Mouse (Mus musculus): ENCODE measurements around the gene Gm45785. TPM values are rescaled to one million over a fixed set of nuclear protein-coding genes. Genes with fewer than 3 reads are reported as not detected.

The Gm45785 gene
- total RNA-seq, 2 experiments from 2014 or later, result 1.4 TPM

- DNase-seq, result no peak
- intact Hi-C loops (cut with DNase I), result no loop called here
Measured at GRCm38 (mm10) chr7:140836243-140837115, 19.7 kb downstream of the Gm45785 start.

GRCm38 (mm10) chr7:140835758-140836087, 20.4 kb downstream of the Gm45785 start:
- no peak for DNase-seq
- intact Hi-C loops (cut with DNase I), result no loop called here

GRCm38 (mm10) chr7:140834968-140835757, 21.0 kb downstream of the Gm45785 start, which contains the start of gene Urah:
Urah (plus strand) TSS chr7:140835018.
- intact Hi-C loops (cut with DNase I), result no loop called here
- DNase-seq, result no peak

- intact Hi-C loops (cut with DNase I), result no loop called here
- no peak for DNase-seq
Measured at GRCm38 (mm10) chr7:140833341-140833740, 22.8 kb downstream of the Gm45785 start.

- no peak for DNase-seq
- intact Hi-C loops (cut with DNase I), result no loop called here
Measured at GRCm38 (mm10) chr7:140831447-140831846, 24.7 kb downstream of the Gm45785 start.

- intact Hi-C loops (cut with DNase I), result loop anchor here (10.0 kb wide), 1 partner anchor 754 kb away; no protein-coding TSS in a partner anchor
- peak; percentile 20 for DNase-seq
Measured at GRCm38 (mm10) chr7:140828171-140828881, 27.8 kb downstream of the Gm45785 start.

GRCm38 (mm10) chr7:140822731-140823130, 33.4 kb downstream of the Gm45785 start:
- intact Hi-C loops (cut with DNase I), result loop anchor here (10.0 kb wide), 1 partner anchor 748 kb away; no protein-coding TSS in a partner anchor
- no peak for DNase-seq

GRCm38 (mm10) chr7:140821653-140822329, 34.3 kb downstream of the Gm45785 start, which contains the start of gene Zfp941:
Zfp941 (minus strand) TSS chr7:140822178.
- intact Hi-C loops (cut with DNase I), result loop anchor here (10.0 kb wide), 1 partner anchor 747 kb away; no protein-coding TSS in a partner anchor
- DNase-seq, result peak; percentile 75

GRCm38 (mm10) chr7:140821305-140821652, 34.9 kb downstream of the Gm45785 start:
- intact Hi-C loops (cut with DNase I), result loop anchor here (10.0 kb wide), 1 partner anchor 746 kb away; no protein-coding TSS in a partner anchor
- DNase-seq, result no peak

- peak; percentile 51 for DNase-seq
- intact Hi-C loops (cut with DNase I), result loop anchor here (10.0 kb wide), 1 partner anchor 745 kb away; no protein-coding TSS in a partner anchor
Measured at GRCm38 (mm10) chr7:140820173-140820572, 36.0 kb downstream of the Gm45785 start.

GRCm38 (mm10) chr7:140812850-140813249, 43.3 kb downstream of the Gm45785 start:
- intact Hi-C loops (cut with DNase I), result no loop called here
- DNase-seq, result no peak

GRCm38 (mm10) chr7:140811714-140812113, 44.4 kb downstream of the Gm45785 start:
- intact Hi-C loops (cut with DNase I), result no loop called here
- peak; percentile 46 for DNase-seq

- intact Hi-C loops (cut with DNase I), result no loop called here
- no peak for DNase-seq
Measured at GRCm38 (mm10) chr7:140810496-140810895, 45.6 kb downstream of the Gm45785 start.

GRCm38 (mm10) chr7:140805704-140806103, 50.4 kb downstream of the Gm45785 start:
- DNase-seq, result peak; percentile 25
- intact Hi-C loops (cut with DNase I), result no loop called here

- intact Hi-C loops (cut with DNase I), result no loop called here
- no peak for DNase-seq
Measured at GRCm38 (mm10) chr7:140802629-140803028, 53.5 kb downstream of the Gm45785 start.

- DNase-seq, result no peak
- intact Hi-C loops (cut with DNase I), result no loop called here
Measured at GRCm38 (mm10) chr7:140798212-140798611, 57.9 kb downstream of the Gm45785 start.

- intact Hi-C loops (cut with DNase I), result no loop called here
- no peak for DNase-seq
Measured at GRCm38 (mm10) chr7:140797619-140798018, 58.5 kb downstream of the Gm45785 start.

- DNase-seq, result no peak
- intact Hi-C loops (cut with DNase I), result no loop called here
Measured at GRCm38 (mm10) chr7:140793541-140793940, 62.6 kb downstream of the Gm45785 start.

GRCm38 (mm10) chr7:140788053-140788435, 68.1 kb downstream of the Gm45785 start:
- intact Hi-C loops (cut with DNase I), result no loop called here
- no peak for DNase-seq

- DNase-seq, result no peak
- intact Hi-C loops (cut with DNase I), result no loop called here
Measured at GRCm38 (mm10) chr7:140787406-140788052, 68.6 kb downstream of the Gm45785 start, which contains the start of gene Syce1. Syce1 (minus strand) TSS chr7:140787852.
